Mouse (Mus musculus) lung, embryonic 15.5 days (tissue): ENCODE data around the gene Slc35b1. TPM values are rescaled to one million over a fixed set of nuclear protein-coding genes. Genes with fewer than 3 reads are reported as not detected.

Experiments used
- ATAC-seq: fragments of 200-750 bp; cut with Nextera tagmentation; 2 replicates; pipeline ENCODE4 v1.8.0; 2017; ENCODE audit warnings: moderate number of reproducible peaks, borderline replicate concordance; ENCODE audit not compliant: low FRiP score, low TSS enrichment; ENCODE audit errors: extremely low read depth
- H3K27ac ChIP-seq: fragments of 300-500 bp; sonication (generic); 2 replicates; pipeline ENCODE4 v1.5.1; 2015; ENCODE audit warnings: moderate library complexity, mild to moderate bottlenecking, inconsistent platforms
- H3K27me3 ChIP-seq: fragments of 300-500 bp; sonication (generic); 2 replicates; pipeline ENCODE4 v1.6.1; 2015; ENCODE audit warnings: inconsistent platforms
- H3K36me3 ChIP-seq: fragments of 300-500 bp; sonication (generic); 2 replicates; pipeline ENCODE4 v1.6.1; 2015; ENCODE audit warnings: inconsistent platforms
- H3K4me1 ChIP-seq: fragments of 300-500 bp; sonication (generic); 2 replicates; pipeline ENCODE4 v1.6.1; 2015; ENCODE audit warnings: inconsistent platforms
- H3K4me2 ChIP-seq: fragments of 300-500 bp; sonication (generic); 2 replicates; pipeline ENCODE4 v1.6.1; 2015; ENCODE audit warnings: inconsistent platforms, mild to moderate bottlenecking, moderate library complexity
- H3K4me3 ChIP-seq: fragments of 300-500 bp; sonication (generic); 2 replicates; pipeline ENCODE4 v1.5.1; 2015; ENCODE audit warnings: mild to moderate bottlenecking, inconsistent platforms
- H3K9ac ChIP-seq: fragments of 300-500 bp; sonication (generic); 2 replicates; pipeline ENCODE4 v1.6.1; 2015; ENCODE audit warnings: inconsistent platforms
- H3K9me3 ChIP-seq: fragments of 300-500 bp; sonication (generic); 2 replicates; pipeline ENCODE4 v1.6.1; 2016; ENCODE audit warnings: inconsistent platforms
- WGBS: fragments of 180-500 bp; shearing (Covaris S2); methylation state at CpG from one replicate; pipeline ENCODE4 v1.1.7; 2015; 5-methylcytosine and 5-hydroxymethylcytosine counted together
- polyA plus RNA-seq: library from polyadenylated mRNA; unstranded; fragments of >200 nt; fragmentation: Nextera tagmentation; extraction: Ambion mirVana; gene quantifications from 2 replicates; pipeline ENCODE4 v1.2.1, GENCODE M21; 2015

The Slc35b1 gene
- polyA plus RNA-seq, 1 experiment from 2014 or later: 102 TPM

DNA sequence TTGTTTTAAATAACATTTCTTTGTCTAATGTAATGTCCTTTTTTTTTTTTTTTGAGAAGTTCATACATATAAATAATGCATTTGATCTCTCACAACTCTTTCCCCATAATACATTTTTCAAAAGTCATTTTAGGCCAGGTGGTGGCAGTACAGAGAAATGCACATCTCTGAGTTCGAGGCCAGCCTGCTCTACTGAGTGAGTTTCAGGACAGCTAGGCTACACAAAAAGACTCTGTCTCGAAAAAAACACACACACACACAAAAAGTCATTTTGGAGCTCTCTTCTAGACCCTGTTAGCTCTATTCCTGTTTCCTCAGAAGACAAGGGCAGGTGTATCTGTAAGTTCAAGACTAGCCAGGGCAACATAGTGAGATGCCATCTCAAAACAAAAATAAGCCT is 31.8 kb upstream of the Slc35b1 start:
- 84% methylated on average over 2 of the region's 2 CpGs for WGBS
- H3K27me3 ChIP-seq: no peaks in the 10 kb centered on the region
- H3K9me3 ChIP-seq: no peaks in the 10 kb centered on the region
- H3K36me3 ChIP-seq: peaks cover 4% of the 10 kb centered on the region; the same call in 1 of the 2 replicates
- H3K4me2 ChIP-seq: no peak overlapping the region
- no peak overlapping the region for H3K4me3 ChIP-seq
- H3K4me1 ChIP-seq: peaks cover 21% of the 10 kb centered on the region
- H3K27ac ChIP-seq: no peak overlapping the region
- no peak overlapping the region for H3K9ac ChIP-seq
- no peak for ATAC-seq

DNA sequence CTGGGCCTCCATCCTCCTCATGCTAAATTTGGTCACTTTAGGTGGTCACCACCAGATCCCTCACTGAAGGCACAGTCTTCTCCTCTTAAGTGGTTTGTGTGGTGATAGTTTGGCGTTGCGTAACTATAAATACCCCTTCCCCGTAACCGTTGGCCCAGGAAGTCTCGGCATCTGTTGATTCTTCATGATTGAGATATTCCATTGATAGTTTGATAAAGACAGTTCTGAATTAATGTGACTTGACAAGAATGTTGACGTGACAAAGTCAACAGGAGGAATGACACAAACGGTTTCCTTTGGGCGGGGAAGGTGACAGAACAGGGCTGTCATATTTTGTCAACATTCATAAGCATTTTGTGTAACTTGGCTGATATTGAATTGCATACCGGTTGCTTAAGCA is 31.3 kb upstream of the Slc35b1 start:
- H3K27ac ChIP-seq: no peak overlapping the region
- H3K27me3 ChIP-seq: no peaks in the 10 kb centered on the region
- H3K4me1 ChIP-seq: peaks cover 26% of the 10 kb centered on the region
- whole genome bisulfite sequencing: 78% methylated on average over 9 of the region's 9 CpGs
- H3K9ac ChIP-seq: no peak overlapping the region
- no peak for ATAC-seq
- no peaks in the 10 kb centered on the region for H3K9me3 ChIP-seq
- peaks cover 2% of the 10 kb centered on the region; the same call in 1 of the 2 replicates for H3K36me3 ChIP-seq
- H3K4me2 ChIP-seq: no peak overlapping the region
- no peak overlapping the region for H3K4me3 ChIP-seq

DNA sequence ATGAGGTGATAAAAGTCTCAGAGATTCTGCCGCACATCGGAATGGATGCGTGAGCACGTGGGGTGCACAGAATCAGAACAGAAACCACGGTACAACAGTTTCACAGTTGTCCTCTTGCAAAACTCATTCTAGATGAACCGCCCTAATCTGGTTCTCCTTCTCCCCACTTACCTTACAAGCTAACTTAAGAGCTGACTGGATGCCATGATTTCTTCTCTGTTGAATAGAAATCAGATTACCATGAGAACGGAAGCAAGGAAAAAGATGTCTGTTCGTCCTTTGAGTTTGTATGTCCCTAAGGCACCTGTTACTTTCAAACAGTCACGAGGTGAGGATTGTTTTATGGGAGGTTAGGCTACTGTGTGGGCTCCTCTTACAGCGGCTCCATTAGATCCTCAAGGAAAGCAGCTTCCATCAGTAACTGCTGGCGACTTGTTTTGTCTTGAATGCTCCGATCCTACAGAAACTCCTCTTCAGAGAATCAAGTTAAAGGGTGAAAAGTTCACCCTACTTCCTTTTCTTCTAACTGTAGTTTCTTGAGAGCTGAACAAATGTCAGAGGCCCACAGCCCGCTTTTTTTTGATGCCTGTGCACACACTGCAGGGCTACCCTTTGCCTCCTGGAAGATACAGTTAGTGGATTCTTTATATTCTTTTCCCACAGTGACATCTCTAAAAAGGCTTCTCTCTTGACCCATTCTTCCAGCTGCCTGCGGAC is 30.1 kb upstream of the Slc35b1 start:
- H3K4me2 ChIP-seq: no peak overlapping the region
- no peaks in the 10 kb centered on the region for H3K27me3 ChIP-seq
- H3K27ac ChIP-seq: no peak overlapping the region
- peaks cover 24% of the 10 kb centered on the region for H3K4me1 ChIP-seq
- no peak overlapping the region for H3K9ac ChIP-seq
- no peak for ATAC-seq
- no peaks in the 10 kb centered on the region for H3K36me3 ChIP-seq
- 74% methylated on average over 14 of the region's 14 CpGs for WGBS
- no peaks in the 10 kb centered on the region for H3K9me3 ChIP-seq
- no peak overlapping the region for H3K4me3 ChIP-seq

DNA sequence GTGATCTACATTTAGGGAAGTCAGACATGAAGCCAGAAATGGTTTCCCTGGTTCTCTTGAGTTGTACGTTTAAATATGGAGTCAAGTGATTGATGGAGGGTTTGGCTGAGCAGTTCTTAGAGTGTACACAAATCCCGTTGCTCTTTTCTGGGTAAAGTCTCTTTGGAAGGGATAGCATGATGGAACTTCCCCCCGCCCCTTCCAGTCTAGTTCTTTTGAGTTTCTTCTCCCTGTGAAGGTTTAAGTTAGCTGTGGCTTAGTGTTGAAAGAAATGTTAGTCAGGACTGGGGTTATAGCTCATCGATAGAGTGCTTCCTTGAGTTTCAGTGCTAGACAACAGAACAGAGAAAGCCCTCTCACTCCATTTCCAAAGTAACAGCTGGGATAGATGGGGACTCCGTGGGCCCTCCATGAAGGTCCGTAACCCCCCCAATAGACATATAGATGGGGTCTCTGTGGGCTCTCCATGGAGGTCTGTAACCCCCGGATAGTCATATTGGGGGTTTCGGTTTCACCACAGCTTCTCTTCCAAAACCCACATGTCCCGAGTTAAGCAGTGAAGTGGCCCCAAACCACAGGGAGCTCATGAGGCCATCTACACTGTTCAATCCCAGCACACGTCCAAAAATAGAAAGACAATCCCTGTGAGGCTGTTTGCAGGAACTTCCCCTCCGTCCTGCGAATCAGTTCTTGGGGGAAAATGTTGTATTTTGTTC is 29.4 kb upstream of the Slc35b1 start:
- Histone ChIP-seq H3K9ac (no peak overlapping the region), H3K4me2 (no peak overlapping the region)
- 70% methylated on average over 12 of the region's 12 CpGs for WGBS

DNA sequence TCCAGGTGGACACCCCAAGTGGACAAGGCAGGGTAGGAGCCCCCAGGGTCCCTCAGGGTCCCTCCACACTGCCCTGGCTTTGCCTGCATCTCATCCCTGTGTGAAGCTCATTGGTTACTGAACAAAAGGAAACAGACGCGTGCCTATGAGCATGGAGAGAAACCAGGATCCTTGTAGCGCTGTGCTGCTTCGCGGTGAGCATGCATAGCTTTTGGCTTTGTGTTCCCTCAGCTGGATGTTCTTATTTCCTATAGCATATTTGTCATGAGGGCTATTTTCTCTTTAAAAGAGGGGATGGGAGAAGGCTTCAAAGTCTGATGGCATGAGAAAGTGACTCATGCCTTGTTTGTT is 28.9 kb upstream of the Slc35b1 start:
- no peak overlapping the region for H3K27ac ChIP-seq
- no peaks in the 10 kb centered on the region for H3K36me3 ChIP-seq
- no peak overlapping the region for H3K4me2 ChIP-seq
- no peak overlapping the region for H3K9ac ChIP-seq
- WGBS: 92% methylated on average over 5 of the region's 5 CpGs
- H3K27me3 ChIP-seq: no peaks in the 10 kb centered on the region
- peaks cover 19% of the 10 kb centered on the region for H3K4me1 ChIP-seq
- no peaks in the 10 kb centered on the region for H3K9me3 ChIP-seq
- ATAC-seq: no peak
- H3K4me3 ChIP-seq: no peak overlapping the region

More for the DNA sequence above, 29.4 kb upstream of the Slc35b1 start:
- no peaks in the 10 kb centered on the region for H3K36me3 ChIP-seq
- H3K4me1 ChIP-seq: peaks cover 24% of the 10 kb centered on the region
- ATAC-seq: no peak
- H3K27ac ChIP-seq: no peak overlapping the region
- no peaks in the 10 kb centered on the region for H3K9me3 ChIP-seq
- H3K27me3 ChIP-seq: no peaks in the 10 kb centered on the region
- no peak overlapping the region for H3K4me3 ChIP-seq

DNA sequence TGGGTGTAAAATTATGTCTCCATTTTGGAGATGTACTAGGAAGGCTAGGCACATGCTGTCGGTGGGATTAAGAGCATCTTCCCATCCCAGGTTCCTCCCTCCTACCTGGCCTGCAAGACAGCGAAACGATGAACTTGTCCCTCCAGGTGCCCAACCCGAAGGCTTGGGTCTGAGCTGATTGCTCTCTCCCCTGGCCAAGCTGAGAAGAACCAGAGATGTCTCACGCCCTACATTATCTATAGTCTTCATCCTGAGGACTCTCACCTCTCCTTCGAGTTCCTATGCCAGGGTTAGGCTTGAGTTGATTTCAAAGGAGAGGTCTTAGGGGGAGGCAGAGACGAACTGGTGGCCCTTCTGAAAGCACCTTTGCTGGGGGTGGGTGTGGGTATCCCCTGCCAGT is 28.5 kb upstream of the Slc35b1 start:
- no peak overlapping the region for H3K4me2 ChIP-seq
- 77% methylated on average over 7 of the region's 7 CpGs for WGBS
- H3K9me3 ChIP-seq: no peaks in the 10 kb centered on the region
- no peaks in the 10 kb centered on the region for H3K36me3 ChIP-seq
- no peak overlapping the region for H3K9ac ChIP-seq
- no peak for ATAC-seq
- no peaks in the 10 kb centered on the region for H3K27me3 ChIP-seq
- peaks cover 18% of the 10 kb centered on the region for H3K4me1 ChIP-seq
- no peak overlapping the region for H3K27ac ChIP-seq
- H3K4me3 ChIP-seq: no peak overlapping the region

DNA sequence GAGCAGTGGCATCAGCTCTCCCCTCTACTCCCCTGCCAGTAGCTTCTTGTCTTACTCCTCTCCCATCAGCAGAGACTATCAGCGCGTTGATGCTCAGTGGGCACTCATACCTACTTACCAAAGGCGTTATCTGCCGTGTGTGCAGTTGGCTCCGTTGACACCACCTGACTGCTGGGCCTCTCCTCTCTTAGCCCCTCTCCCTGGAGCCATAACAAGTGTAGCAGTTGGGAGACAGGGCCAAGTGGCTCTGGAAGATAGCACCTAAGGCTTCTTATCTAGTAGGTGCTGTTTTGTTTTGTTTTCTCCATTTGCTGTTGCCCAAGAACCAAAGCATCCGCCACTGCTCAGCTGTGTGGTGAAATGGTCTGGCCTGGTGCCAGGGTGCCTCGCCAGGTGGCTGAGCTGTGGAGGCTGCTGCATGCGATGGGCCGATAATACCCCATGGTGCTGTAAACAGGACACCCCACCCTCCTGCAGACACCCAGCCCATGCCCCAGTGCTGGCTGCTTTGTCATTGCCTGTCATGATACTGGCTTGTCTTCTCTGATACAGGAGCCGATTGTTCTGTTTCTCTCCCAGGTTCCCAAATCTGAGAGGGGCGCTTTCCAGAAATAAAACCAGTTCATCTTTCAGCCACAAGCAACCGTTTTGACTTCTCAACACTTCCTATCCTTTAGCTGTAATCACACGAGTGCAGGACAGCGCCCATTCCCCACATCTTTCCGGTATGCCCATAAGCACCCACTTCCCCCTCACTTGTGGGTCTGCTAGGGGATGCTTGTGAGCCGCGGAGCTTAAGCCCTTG is 27.8 kb upstream of the Slc35b1 start:
- 66% methylated on average over 17 of the region's 17 CpGs for WGBS
- no peak overlapping the region for H3K4me3 ChIP-seq
- H3K9me3 ChIP-seq: no peaks in the 10 kb centered on the region
- H3K4me1 ChIP-seq: peaks cover 18% of the 10 kb centered on the region
- no peaks in the 10 kb centered on the region for H3K27me3 ChIP-seq
- peak; percentile 72; the same call in 1 of the 2 replicates for ATAC-seq
- H3K36me3 ChIP-seq: no peaks in the 10 kb centered on the region
- H3K27ac ChIP-seq: no peak overlapping the region
- H3K4me2 ChIP-seq: no peak overlapping the region
- no peak overlapping the region for H3K9ac ChIP-seq

DNA sequence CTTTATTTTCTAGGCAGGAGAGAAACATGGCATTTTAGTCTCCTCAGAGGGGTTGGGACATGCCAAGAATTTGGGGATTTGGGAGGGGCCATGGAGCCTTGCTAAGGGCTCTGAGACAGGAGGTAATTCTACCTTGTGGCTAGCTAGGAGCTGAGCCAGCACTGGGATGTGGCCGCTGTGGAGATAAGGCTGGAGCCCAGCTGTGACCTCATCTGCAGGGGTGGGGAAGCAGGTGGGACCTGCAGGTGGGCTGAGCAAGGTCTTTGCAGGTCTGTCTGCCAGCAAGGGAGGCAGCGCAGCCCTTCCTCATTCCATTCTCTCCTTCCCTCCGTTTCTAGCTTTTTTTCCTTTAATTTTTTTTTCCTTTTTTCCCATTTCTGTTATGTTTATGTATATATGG is 26.2 kb upstream of the Slc35b1 start:
- ATAC-seq: no peak
- WGBS: 57% methylated on average over 3 of the region's 3 CpGs
- H3K27me3 ChIP-seq: no peaks in the 10 kb centered on the region
- H3K4me2 ChIP-seq: no peak overlapping the region
- H3K4me3 ChIP-seq: no peak overlapping the region
- H3K36me3 ChIP-seq: no peaks in the 10 kb centered on the region
- no peak overlapping the region for H3K27ac ChIP-seq
- H3K9ac ChIP-seq: no peak overlapping the region
- no peaks in the 10 kb centered on the region for H3K9me3 ChIP-seq
- H3K4me1 ChIP-seq: peaks cover 21% of the 10 kb centered on the region

DNA sequence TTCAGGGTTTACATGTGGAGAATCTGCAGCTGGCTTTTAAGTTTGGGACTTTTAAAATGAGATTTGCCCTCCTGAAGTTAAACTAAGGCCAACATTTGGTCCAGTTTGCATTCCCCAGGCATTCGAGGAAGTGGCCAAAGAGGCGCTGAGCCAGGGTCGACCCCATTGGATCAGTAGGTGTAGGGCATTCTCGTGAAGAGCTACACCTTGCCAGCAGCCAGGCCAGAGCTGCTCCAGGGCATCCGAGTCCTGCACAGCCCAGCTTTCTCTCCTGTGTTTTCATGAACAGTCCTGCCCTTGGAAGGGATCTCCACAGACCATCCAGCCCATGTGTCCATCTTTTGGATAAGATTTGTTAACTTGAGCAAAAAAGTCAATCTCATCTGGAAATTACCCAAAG is 20.1 kb upstream of the Slc35b1 start:
- H3K27me3 ChIP-seq: no peaks in the 10 kb centered on the region
- H3K9me3 ChIP-seq: no peaks in the 10 kb centered on the region
- H3K4me1 ChIP-seq: peaks cover 39% of the 10 kb centered on the region
- H3K4me2 ChIP-seq: no peak overlapping the region
- H3K36me3 ChIP-seq: no peaks in the 10 kb centered on the region
- ATAC-seq: no peak
- H3K9ac ChIP-seq: no peak overlapping the region
- H3K4me3 ChIP-seq: no peak overlapping the region
- 84% methylated on average over 5 of the region's 5 CpGs for WGBS
- H3K27ac ChIP-seq: peak overlapping the region; percentile 69; the same call in 1 of the 2 replicates

DNA sequence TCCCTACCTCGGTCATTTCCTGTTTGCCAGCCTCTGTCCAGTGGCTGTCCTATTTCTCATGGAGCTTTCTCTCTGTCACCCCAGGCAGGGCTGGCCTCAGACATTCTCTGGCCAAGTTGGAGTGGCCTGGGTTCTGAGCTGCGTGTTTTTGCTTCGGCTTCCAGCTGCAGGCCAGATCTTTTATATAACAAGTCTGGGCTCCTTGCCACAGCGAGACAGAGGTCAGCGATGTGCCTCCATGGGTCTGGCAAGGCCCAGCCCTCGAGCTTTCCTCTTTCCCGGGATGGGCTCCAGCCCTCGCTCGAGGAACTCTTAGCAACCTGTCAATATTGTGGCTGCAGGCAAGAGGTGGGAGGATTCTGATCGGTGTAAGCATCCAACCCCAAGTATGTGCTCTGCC is 18.9 kb upstream of the Slc35b1 start:
- no peaks in the 10 kb centered on the region for H3K36me3 ChIP-seq
- peak overlapping the region; percentile 69 for H3K27ac ChIP-seq
- H3K9me3 ChIP-seq: no peaks in the 10 kb centered on the region
- H3K4me1 ChIP-seq: peaks cover 51% of the 10 kb centered on the region
- no peak overlapping the region for H3K4me2 ChIP-seq
- peak; percentile 66 for ATAC-seq
- H3K4me3 ChIP-seq: no peak overlapping the region
- WGBS: 50% methylated on average over 10 of the region's 10 CpGs
- H3K9ac ChIP-seq: no peak overlapping the region
- no peaks in the 10 kb centered on the region for H3K27me3 ChIP-seq

DNA sequence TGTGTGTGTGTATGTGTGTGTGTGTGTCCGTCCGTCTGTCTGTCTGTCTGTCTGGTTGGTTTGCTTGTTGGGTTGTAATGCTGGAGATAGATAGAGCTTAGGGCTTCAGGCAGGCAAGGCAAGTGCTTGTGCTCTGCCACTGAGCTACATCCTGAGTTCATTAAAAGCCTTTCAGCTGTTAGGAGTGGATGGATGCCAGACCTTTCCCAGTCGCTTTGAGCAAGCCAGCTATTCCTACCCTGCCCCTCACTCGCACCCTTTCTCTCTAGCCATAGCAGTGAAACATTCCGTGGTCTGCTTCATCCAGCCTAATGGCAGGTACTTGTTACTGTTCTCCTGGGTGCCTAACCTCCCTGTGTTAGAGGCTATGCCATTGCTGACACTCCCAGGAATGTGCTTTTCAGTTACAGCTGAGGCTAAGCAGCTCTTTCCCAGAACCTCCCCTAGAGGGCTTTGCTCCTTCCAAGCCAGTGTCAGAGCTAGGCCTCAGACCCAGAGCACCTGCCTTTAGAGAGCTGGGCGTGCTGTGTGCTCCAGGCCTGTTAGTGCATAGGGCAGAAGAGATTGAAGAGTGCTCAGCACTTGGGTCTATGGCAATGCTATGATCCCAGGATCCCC is 18.1 kb upstream of the Slc35b1 start:
- WGBS: 74% methylated on average over 6 of the region's 6 CpGs
- H3K36me3 ChIP-seq: no peaks in the 10 kb centered on the region

More for the DNA sequence above, 18.1 kb upstream of the Slc35b1 start:
- H3K4me2 ChIP-seq: no peak overlapping the region
- no peak overlapping the region for H3K4me3 ChIP-seq
- no peak overlapping the region for H3K9ac ChIP-seq
- H3K9me3 ChIP-seq: no peaks in the 10 kb centered on the region
- ATAC-seq: no peak
- H3K27ac ChIP-seq: peak overlapping the region; percentile 69; the same call in 1 of the 2 replicates
- peaks cover 52% of the 10 kb centered on the region for H3K4me1 ChIP-seq
- H3K27me3 ChIP-seq: no peaks in the 10 kb centered on the region
